Mouse (Mus musculus) forebrain, embryonic 14.5 days (tissue): ENCODE results near the gene Ttll10. TPM values are rescaled to one million over a fixed set of nuclear protein-coding genes. Genes with fewer than 3 reads are reported as not detected.

Source experiments
- ATAC-seq: fragments of 200-750 bp; cut with Nextera tagmentation; 2 replicates; pipeline ENCODE4 v1.8.0; 2017; ENCODE audit warnings: mild to moderate bottlenecking, moderate library complexity
- DNase-seq: peaks from one replicate; pipeline ENCODE4 v3.0.0-alpha.2; 2015; ENCODE audit warnings: low spot score
- H3K27ac ChIP-seq: fragments of 300-500 bp; sonication (generic); 2 replicates; pipeline ENCODE4 v1.5.1; 2014; ENCODE audit warnings: low read depth, mild to moderate bottlenecking, control low read depth, low read length, moderate library complexity
- H3K27me3 ChIP-seq: fragments of 300-500 bp; sonication (generic); replicated peaks from 2 replicates; pipeline ENCODE4 v1.6.1; 2014; ENCODE audit warnings: low read length, control low read depth, mixed read lengths; ENCODE audit not compliant: control insufficient read depth, insufficient read depth
- H3K36me3 ChIP-seq: fragments of 300-500 bp; sonication (generic); 2 replicates; pipeline ENCODE4 v1.6.1; 2014; ENCODE audit warnings: low read length, control low read depth; ENCODE audit not compliant: control insufficient read depth, insufficient read depth
- H3K4me1 ChIP-seq: fragments of 300-500 bp; sonication (generic); 2 replicates; pipeline ENCODE4 v1.6.1; 2014; ENCODE audit warnings: antibody characterized with exemption, low read length, control low read depth; ENCODE audit not compliant: control insufficient read depth, insufficient read depth
- H3K4me2 ChIP-seq: fragments of 300-500 bp; sonication (generic); 2 replicates; pipeline ENCODE4 v1.6.1; 2014; ENCODE audit warnings: mild to moderate bottlenecking, control low read depth, low read length
- H3K4me3 ChIP-seq: fragments of 300-500 bp; sonication (generic); 2 replicates; pipeline ENCODE4 v1.5.1; 2014; ENCODE audit warnings: low read depth, low read length, control low read depth
- H3K9ac ChIP-seq: fragments of 300-500 bp; sonication (generic); 2 replicates; pipeline ENCODE4 v1.6.1; 2014; ENCODE audit warnings: mild to moderate bottlenecking, low read length, control low read depth, moderate library complexity
- H3K9me3 ChIP-seq: fragments of 300-500 bp; sonication (generic); replicated peaks from 2 replicates; pipeline ENCODE4 v1.6.1; 2016; ENCODE audit warnings: low read length, control low read depth, mixed read lengths; ENCODE audit not compliant: control insufficient read depth
- WGBS: fragments of 180-500 bp; shearing (Covaris S2); extraction: QIAGEN DNeasy Blood & Tissue Kit; methylation state at CpG from one replicate; pipeline ENCODE4 v1.1.7; 2014; 5-methylcytosine and 5-hydroxymethylcytosine counted together
- polyA plus RNA-seq: library from polyadenylated mRNA; unstranded; fragments of >200 nt; fragmentation: Nextera tagmentation; extraction: Ambion mirVana; gene quantifications from 2 replicates; pipeline ENCODE4 v1.2.1, GENCODE M21; 2014

Gene Ttll10
- polyA plus RNA-seq, 1 experiment from 2014 or later = not detected

GRCm38 (mm10) chr4:156058826-156059225, 388 bp downstream of the Ttll10 start:
- no peak for ATAC-seq

GRCm38 (mm10) chr4:156057702-156058101, 1.5 kb downstream of the Ttll10 start:
- no peak for DNase-seq
- no peak for ATAC-seq
- H3K4me2 ChIP-seq = no peak overlapping the region
- no peak overlapping the region for H3K4me3 ChIP-seq
- H3K27me3 ChIP-seq = no peaks in the 10 kb centered on the region
- H3K27ac ChIP-seq = no peak overlapping the region
- WGBS = 70% methylated on average over 10 of the region's 10 CpGs
- no peak overlapping the region for H3K9ac ChIP-seq
- no peaks in the 10 kb centered on the region for H3K36me3 ChIP-seq
- H3K4me1 ChIP-seq = no peaks in the 10 kb centered on the region
- no peaks in the 10 kb centered on the region for H3K9me3 ChIP-seq

More at GRCm38 (mm10) chr4:156058826-156059225, 388 bp downstream of the Ttll10 start:
- Histone ChIP-seq H3K9ac (no peak overlapping the region), H3K27me3 (no peaks in the 10 kb centered on the region), H3K27ac (no peak overlapping the region), H3K4me2 (no peak overlapping the region), H3K9me3 (no peaks in the 10 kb centered on the region), H3K4me3 (no peak overlapping the region), H3K36me3 (no peaks in the 10 kb centered on the region), H3K4me1 (no peaks in the 10 kb centered on the region)
- WGBS = 79% methylated on average over 9 of the region's 9 CpGs
- no peak for DNase-seq

- H3K4me2 ChIP-seq = no peak overlapping the region
Measured at GRCm38 (mm10) chr4:156055173-156055572, 4.0 kb downstream of the Ttll10 start.

GRCm38 (mm10) chr4:156054606-156055005, 4.6 kb downstream of the Ttll10 start:
- Histone ChIP-seq H3K27me3 (no peaks in the 10 kb centered on the region), H3K36me3 (no peaks in the 10 kb centered on the region), H3K4me3 (no peak overlapping the region), H3K9me3 (no peaks in the 10 kb centered on the region), H3K27ac (no peak overlapping the region), H3K9ac (no peak overlapping the region), H3K4me2 (no peak overlapping the region), H3K4me1 (no peaks in the 10 kb centered on the region)
- 95% methylated on average over 6 of the region's 6 CpGs for WGBS
- DNase-seq (no peak), ATAC-seq (no peak)

More at GRCm38 (mm10) chr4:156055173-156055572, 4.0 kb downstream of the Ttll10 start:
- ATAC-seq (no peak), DNase-seq (no peak)
- Histone ChIP-seq H3K36me3 (no peaks in the 10 kb centered on the region), H3K4me3 (no peak overlapping the region), H3K27ac (no peak overlapping the region), H3K27me3 (no peaks in the 10 kb centered on the region), H3K9ac (no peak overlapping the region), H3K4me1 (no peaks in the 10 kb centered on the region), H3K9me3 (no peaks in the 10 kb centered on the region)
- 86% methylated on average over 5 of the region's 5 CpGs for WGBS

GRCm38 (mm10) chr4:156054130-156054529, 5.1 kb downstream of the Ttll10 start:
- Histone ChIP-seq H3K4me1 (no peaks in the 10 kb centered on the region), H3K27me3 (no peaks in the 10 kb centered on the region), H3K9ac (no peak overlapping the region), H3K9me3 (no peaks in the 10 kb centered on the region), H3K4me3 (no peak overlapping the region), H3K27ac (no peak overlapping the region), H3K4me2 (no peak overlapping the region), H3K36me3 (no peaks in the 10 kb centered on the region)
- 81% methylated on average over 4 of the region's 4 CpGs for WGBS
- DNase-seq = no peak
- ATAC-seq = no peak

- Histone ChIP-seq H3K27me3 (no peaks in the 10 kb centered on the region), H3K4me1 (no peaks in the 10 kb centered on the region), H3K4me3 (no peak overlapping the region), H3K27ac (no peak overlapping the region), H3K4me2 (no peak overlapping the region), H3K36me3 (no peaks in the 10 kb centered on the region), H3K9ac (no peak overlapping the region), H3K9me3 (no peaks in the 10 kb centered on the region)
- no peak for ATAC-seq
- WGBS = 90% methylated on average over 4 of the region's 4 CpGs
- DNase-seq = no peak
Measured at GRCm38 (mm10) chr4:156053113-156053512, 6.1 kb downstream of the Ttll10 start.

GRCm38 (mm10) chr4:156050391-156050980, 8.7 kb downstream of the Ttll10 start:
- Histone ChIP-seq H3K9ac (no peak overlapping the region), H3K36me3 (no peaks in the 10 kb centered on the region), H3K4me2 (no peak overlapping the region), H3K27ac (no peak overlapping the region), H3K9me3 (no peaks in the 10 kb centered on the region), H3K4me3 (no peak overlapping the region), H3K27me3 (no peaks in the 10 kb centered on the region), H3K4me1 (no peaks in the 10 kb centered on the region)
- DNase-seq (no peak), ATAC-seq (no peak)
- 78% methylated on average over 6 of the region's 6 CpGs for WGBS

- no peaks in the 10 kb centered on the region for H3K4me1 ChIP-seq
- H3K4me2 ChIP-seq = no peak overlapping the region
- no peak overlapping the region for H3K4me3 ChIP-seq
- no peaks in the 10 kb centered on the region for H3K9me3 ChIP-seq
- no peak for ATAC-seq
- H3K27me3 ChIP-seq = no peaks in the 10 kb centered on the region
- H3K27ac ChIP-seq = no peak overlapping the region
- WGBS = 87% methylated on average over 3 of the region's 3 CpGs
- DNase-seq = no peak
- H3K9ac ChIP-seq = no peak overlapping the region
- H3K36me3 ChIP-seq = no peaks in the 10 kb centered on the region
Measured at GRCm38 (mm10) chr4:156049779-156050178, 9.4 kb downstream of the Ttll10 start.

- H3K27me3 ChIP-seq = no peaks in the 10 kb centered on the region
- H3K36me3 ChIP-seq = no peaks in the 10 kb centered on the region
- 83% methylated on average over 5 of the region's 5 CpGs for WGBS
- ATAC-seq (no peak), DNase-seq (no peak)
- H3K4me1 ChIP-seq = no peaks in the 10 kb centered on the region
- no peak overlapping the region for H3K4me3 ChIP-seq
- no peak overlapping the region for H3K27ac ChIP-seq
- no peaks in the 10 kb centered on the region for H3K9me3 ChIP-seq
- H3K4me2 ChIP-seq = no peak overlapping the region
- no peak overlapping the region for H3K9ac ChIP-seq
Measured at GRCm38 (mm10) chr4:156044754-156045153, 14.5 kb downstream of the Ttll10 start.
